In the genomic region with DNA sequence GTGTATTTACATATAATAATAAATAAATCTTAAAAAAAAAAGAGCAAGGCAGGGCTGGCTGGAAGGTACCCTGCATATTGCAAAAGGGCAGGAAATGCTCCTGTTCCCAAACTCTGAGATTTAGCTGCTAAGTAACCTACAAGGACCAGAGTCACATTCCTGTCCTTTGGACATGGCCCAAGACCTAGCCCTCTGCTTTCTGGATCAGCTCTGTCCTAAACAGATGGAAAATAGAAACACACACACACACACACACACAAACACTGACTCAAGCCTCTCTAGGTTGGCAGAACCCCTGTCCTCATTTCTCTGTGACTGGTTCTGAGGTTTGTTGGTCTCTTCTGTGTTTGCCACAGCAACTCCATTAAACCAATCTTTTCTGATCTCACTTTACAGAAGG, we compare ENCODE assay signal across 10 mouse cellular contexts. TPM values are rescaled to one million over a fixed set of nuclear protein-coding genes. Genes with fewer than 3 reads are reported as not detected.
A peak's percentile ranks its signal among the peaks of the same experiment; 100 is the strongest.
DNase-seq lines count a peak whose midpoint lies in the region; ATAC-seq and TF ChIP-seq lines count a peak whose summit lies in the region.
"Had no signal": no experiment of that assay in that cellular context is flagged by ENCODE, and none has a peak within 500 bp of the region (broad histone marks: within the 10 kb centered on the region; RNA-seq: fewer than 3 reads in every experiment).

No protein-coding gene starts in this region.

- peak; percentile 50 for DNase-seq in cerebellum, adult 11-12 months
- DNase-seq in cerebellum, postnatal 36 days, result no peak
- DNase-seq in heart, adult 11 months, result no peak
- no peak for DNase-seq in lung, adult 2 months
- no peak for DNase-seq in spleen, postnatal 36 days (ENCODE audit: low spot score in 2 of 2)
- DNase-seq: adrenal gland, postnatal 14 days had no signal

- H3K27me3 ChIP-seq in heart, embryonic 15.5 days, result no peaks in the 10 kb centered on the region
- H3K27me3 ChIP-seq in lung, embryonic 16.5 days (ENCODE audit: control insufficient read depth, insufficient read depth, low read depth, low read length), result no peaks in the 10 kb centered on the region
- no peaks in the 10 kb centered on the region for H3K27me3 ChIP-seq in stomach, embryonic 16.5 days (ENCODE audit: control insufficient read depth, insufficient read depth, low read length)

- peaks cover 49% of the 10 kb centered on the region for H3K36me3 ChIP-seq in heart, embryonic 15.5 days
- peaks cover 35% of the 10 kb centered on the region for H3K36me3 ChIP-seq in lung, embryonic 16.5 days (ENCODE audit: control insufficient read depth, insufficient read depth, low read length)
- peaks cover 21% of the 10 kb centered on the region for H3K36me3 ChIP-seq in stomach, embryonic 16.5 days (ENCODE audit: control insufficient read depth, insufficient read depth, low read length)

- H3K4me3 ChIP-seq in heart, embryonic 15.5 days, result no peak overlapping the region
- no peak overlapping the region for H3K4me3 ChIP-seq in lung, embryonic 16.5 days (ENCODE audit: low read length)
- no peak overlapping the region for H3K4me3 ChIP-seq in lung, adult 2 months (replicated peaks; ENCODE audit: extremely low read depth, low read depth, low read length)
- no peak overlapping the region for H3K4me3 ChIP-seq in stomach, embryonic 16.5 days (replicated peaks; ENCODE audit: low read length)

- no peak for TF ChIP-seq CTCF in lung, adult 2 months (IDR thresholded peaks at IDR 0.05; ENCODE audit: insufficient read depth, low read length)

- no peak for TF ChIP-seq POLR2A in lung, adult 2 months (IDR thresholded peaks at IDR 0.05; ENCODE audit: borderline replicate concordance, extremely low read depth, low read depth, low read length)

- H3K9me3 ChIP-seq in heart, embryonic 15.5 days (replicated peaks), result no peaks in the 10 kb centered on the region
- no peaks in the 10 kb centered on the region for H3K9me3 ChIP-seq in lung, embryonic 16.5 days (ENCODE audit: control insufficient read depth, low read length)
- no peaks in the 10 kb centered on the region for H3K9me3 ChIP-seq in stomach, embryonic 16.5 days (replicated peaks; ENCODE audit: control insufficient read depth, low read length)

- peak overlapping the region; percentile 97 for H3K27ac ChIP-seq in heart, embryonic 15.5 days
- H3K27ac ChIP-seq in lung, embryonic 16.5 days (ENCODE audit: low read length), result 0 out of 2 replicates have a peak overlapping the region, but pooled peaks have one; percentile 19
- H3K27ac ChIP-seq in stomach, embryonic 16.5 days (ENCODE audit: low read length), result 0 out of 2 replicates have a peak overlapping the region, but pooled peaks have one; percentile 5

- H3K4me1 ChIP-seq in heart, embryonic 15.5 days (replicated peaks), result peaks cover 73% of the 10 kb centered on the region
- H3K4me1 ChIP-seq in lung, embryonic 16.5 days (replicated peaks; ENCODE audit: control insufficient read depth, insufficient read depth, low read length), result peaks cover 36% of the 10 kb centered on the region
- peaks cover 42% of the 10 kb centered on the region for H3K4me1 ChIP-seq in lung, adult 2 months (ENCODE audit: control insufficient read depth, insufficient read depth, low read length)
- peaks cover 44% of the 10 kb centered on the region for H3K4me1 ChIP-seq in stomach, embryonic 16.5 days (ENCODE audit: control insufficient read depth, insufficient read depth, low read length)

- no peak overlapping the region for H3K9ac ChIP-seq in heart, embryonic 15.5 days
- H3K9ac ChIP-seq in lung, embryonic 16.5 days (ENCODE audit: low read length), result no peak overlapping the region
- no peak overlapping the region for H3K9ac ChIP-seq in stomach, embryonic 16.5 days (ENCODE audit: low read length)

- no peak for ATAC-seq in heart, embryonic 15.5 days (replicated peaks; ENCODE audit: insufficient number of reproducible peaks, insufficient read depth, low FRiP score, low read depth)
- ATAC-seq in lung, embryonic 16.5 days (ENCODE audit: low read depth), result no peak
- ATAC-seq in stomach, embryonic 16.5 days (ENCODE audit: insufficient read depth, low FRiP score), result no peak

- no peak overlapping the region for H3K4me2 ChIP-seq in heart, embryonic 15.5 days
- no peak overlapping the region for H3K4me2 ChIP-seq in lung, embryonic 16.5 days (ENCODE audit: low read depth, low read length)
- no peak overlapping the region for H3K4me2 ChIP-seq in stomach, embryonic 16.5 days (ENCODE audit: low read depth, low read length)
- H3K4me2 ChIP-seq: midbrain, embryonic 11.5 days had no signal

RNA-seq across cellular contexts. Expression of a gene that starts 11.9 kb away (rescaled TPM):
- 9.7 and 10.7 TPM in 2 replicates for polyA plus RNA-seq in heart, embryonic 15.5 days (2015; fragmentation: Nextera tagmentation; extraction: Ambion mirVana)
- polyA plus RNA-seq in lung, embryonic 16.5 days (2015; fragmentation: Nextera tagmentation; extraction: Ambion mirVana), result 11.8 and 12.5 TPM in 2 replicates
- polyA plus RNA-seq in lung, adult 2 months (2012; rRNA removed), result 81.0 and 95.6 TPM in 2 replicates
- polyA plus RNA-seq in stomach, embryonic 16.5 days (2015; fragmentation: Nextera tagmentation; extraction: Ambion mirVana), result 14.9 and 16.3 TPM in 2 replicates

RNA-seq across cellular contexts. Expression of a gene that starts 14.2 kb away (rescaled TPM):
- polyA plus RNA-seq in heart, embryonic 15.5 days (2015; fragmentation: Nextera tagmentation; extraction: Ambion mirVana), result 367 and 431 TPM in 2 replicates
- 457 and 458 TPM in 2 replicates for polyA plus RNA-seq in lung, embryonic 16.5 days (2015; fragmentation: Nextera tagmentation; extraction: Ambion mirVana)
- 844 and 991 TPM in 2 replicates for polyA plus RNA-seq in lung, adult 2 months (2012; rRNA removed)
- 308 and 311 TPM in 2 replicates for polyA plus RNA-seq in stomach, embryonic 16.5 days (2015; fragmentation: Nextera tagmentation; extraction: Ambion mirVana)

RNA-seq across cellular contexts. Expression of a gene that starts 33.5 kb away (rescaled TPM):
- polyA plus RNA-seq in heart, embryonic 15.5 days (2015; fragmentation: Nextera tagmentation; extraction: Ambion mirVana), result 31.7 and 45.7 TPM in 2 replicates
- polyA plus RNA-seq in lung, embryonic 16.5 days (2015; fragmentation: Nextera tagmentation; extraction: Ambion mirVana), result 44.1 and 51.9 TPM in 2 replicates
- 41.5 and 41.8 TPM in 2 replicates for polyA plus RNA-seq in lung, adult 2 months (2012; rRNA removed)
- 62.0 and 77.7 TPM in 2 replicates for polyA plus RNA-seq in stomach, embryonic 16.5 days (2015; fragmentation: Nextera tagmentation; extraction: Ambion mirVana)

RNA-seq across cellular contexts. Expression of a gene that starts 40.3 kb away (rescaled TPM):
- 0.68 and 0.82 TPM in 2 replicates for polyA plus RNA-seq in heart, embryonic 15.5 days (2015; fragmentation: Nextera tagmentation; extraction: Ambion mirVana)
- 0.97 and 1.6 TPM in 2 replicates for polyA plus RNA-seq in lung, embryonic 16.5 days (2015; fragmentation: Nextera tagmentation; extraction: Ambion mirVana)
- polyA plus RNA-seq in lung, adult 2 months (2012; rRNA removed), result 1.7 and 1.8 TPM in 2 replicates
- polyA plus RNA-seq in stomach, embryonic 16.5 days (2015; fragmentation: Nextera tagmentation; extraction: Ambion mirVana), result 1.4 and 1.9 TPM in 2 replicates

RNA-seq across cellular contexts. Expression of a gene that starts 42.3 kb away (rescaled TPM):
- 13.4 and 17.2 TPM in 2 replicates for polyA plus RNA-seq in heart, embryonic 15.5 days (2015; fragmentation: Nextera tagmentation; extraction: Ambion mirVana)
- polyA plus RNA-seq in lung, embryonic 16.5 days (2015; fragmentation: Nextera tagmentation; extraction: Ambion mirVana), result 22.3 and 23.0 TPM in 2 replicates
- polyA plus RNA-seq in lung, adult 2 months (2012; rRNA removed), result 87.8 and 91.9 TPM in 2 replicates
- 17.4 and 20.4 TPM in 2 replicates for polyA plus RNA-seq in stomach, embryonic 16.5 days (2015; fragmentation: Nextera tagmentation; extraction: Ambion mirVana)

Comparison
In these comparisons a context has a peak if more than half of its experiments do, and no peak if none do; other contexts are left out.
1. H3K27ac ChIP-seq: peak in every context shown above with its lines; median percentile 97 in heart, embryonic 15.5 days; 19 in lung, embryonic 16.5 days; 5 in stomach, embryonic 16.5 days.